Mouse (Mus musculus) limb, embryonic 13.5 days (tissue): ENCODE measurements around the gene Parp3. TPM values are rescaled to one million over a fixed set of nuclear protein-coding genes. Genes with fewer than 3 reads are reported as not detected.

Source experiments
- ATAC-seq: fragments of 200-750 bp; cut with Nextera tagmentation; 2 replicates; pipeline ENCODE4 v1.8.0; 2017; ENCODE audit warnings: low read depth, moderate number of reproducible peaks, moderate TSS enrichment; ENCODE audit not compliant: low FRiP score
- H3K27ac ChIP-seq: fragments of 300-500 bp; sonication (generic); 2 replicates; pipeline ENCODE4 v1.5.1; 2015; ENCODE audit warnings: inconsistent platforms, mild to moderate bottlenecking, moderate library complexity
- H3K27me3 ChIP-seq: fragments of 300-500 bp; sonication (generic); 2 replicates; pipeline ENCODE4 v1.6.1; 2015; ENCODE audit warnings: mild to moderate bottlenecking, inconsistent platforms
- H3K36me3 ChIP-seq: fragments of 300-500 bp; sonication (generic); 2 replicates; pipeline ENCODE4 v1.6.1; 2015; ENCODE audit warnings: inconsistent platforms, mild to moderate bottlenecking, moderate library complexity
- H3K4me1 ChIP-seq: fragments of 300-500 bp; sonication (generic); 2 replicates; pipeline ENCODE4 v1.6.1; 2015; ENCODE audit warnings: inconsistent platforms
- H3K4me2 ChIP-seq: fragments of 300-500 bp; sonication (generic); replicated peaks from 2 replicates; pipeline ENCODE4 v1.6.1; 2015; ENCODE audit warnings: inconsistent platforms, mild to moderate bottlenecking, moderate library complexity
- H3K4me3 ChIP-seq: fragments of 300-500 bp; sonication (generic); 2 replicates; pipeline ENCODE4 v1.5.1; 2015; ENCODE audit warnings: moderate library complexity, mild to moderate bottlenecking, inconsistent platforms
- H3K9ac ChIP-seq: fragments of 300-500 bp; sonication (generic); 2 replicates; pipeline ENCODE4 v1.6.1; 2015; ENCODE audit warnings: mild to moderate bottlenecking, inconsistent platforms
- H3K9me3 ChIP-seq: fragments of 300-500 bp; sonication (generic); 2 replicates; pipeline ENCODE4 v1.6.1; 2016; ENCODE audit warnings: inconsistent platforms
- whole genome bisulfite sequencing: fragments of 180-500 bp; shearing (Covaris S2); methylation state at CpG from one replicate; pipeline ENCODE4 v1.1.7; 2015; 5-methylcytosine and 5-hydroxymethylcytosine counted together
- polyA plus RNA-seq: library from polyadenylated mRNA; unstranded; fragments of >200 nt; fragmentation: Nextera tagmentation; extraction: Ambion mirVana; gene quantifications from 2 replicates; pipeline ENCODE4 v1.2.1, GENCODE M21; 2015

The Parp3 gene
- polyA plus RNA-seq, 1 experiment from 2014 or later, result 3.7 TPM

DNA sequence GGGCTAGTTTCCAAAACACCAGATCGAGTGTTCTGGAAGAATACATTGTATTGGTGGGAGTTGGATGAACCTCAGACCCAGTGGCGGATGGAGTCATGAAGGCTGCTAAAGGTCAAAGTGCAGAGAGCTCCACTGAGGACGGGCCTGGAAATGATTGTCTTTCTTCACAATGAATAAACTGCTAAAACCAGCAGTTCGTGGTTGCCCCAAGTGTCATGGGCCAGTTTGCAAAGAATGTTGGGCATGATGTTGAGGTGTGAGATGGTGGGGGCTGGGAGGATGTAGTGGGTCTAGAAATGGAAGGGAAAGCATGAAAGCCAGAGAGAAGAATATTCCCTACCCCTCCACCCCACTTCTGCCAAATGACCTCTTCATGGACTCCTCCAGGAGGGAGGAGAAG, 31.9 kb downstream of the Parp3 start:
- H3K27me3 ChIP-seq, result no peaks in the 10 kb centered on the region
- peaks cover 14% of the 10 kb centered on the region for H3K36me3 ChIP-seq
- 76% methylated on average over 4 of the region's 4 CpGs for WGBS
- ATAC-seq, result no peak
- no peak overlapping the region for H3K27ac ChIP-seq
- H3K4me3 ChIP-seq, result no peak overlapping the region
- H3K4me1 ChIP-seq, result peaks cover 38% of the 10 kb centered on the region
- H3K4me2 ChIP-seq, result no peak overlapping the region
- H3K9me3 ChIP-seq, result no peaks in the 10 kb centered on the region
- H3K9ac ChIP-seq, result peak overlapping the region; percentile 19; the same call in 1 of the 2 replicates

DNA sequence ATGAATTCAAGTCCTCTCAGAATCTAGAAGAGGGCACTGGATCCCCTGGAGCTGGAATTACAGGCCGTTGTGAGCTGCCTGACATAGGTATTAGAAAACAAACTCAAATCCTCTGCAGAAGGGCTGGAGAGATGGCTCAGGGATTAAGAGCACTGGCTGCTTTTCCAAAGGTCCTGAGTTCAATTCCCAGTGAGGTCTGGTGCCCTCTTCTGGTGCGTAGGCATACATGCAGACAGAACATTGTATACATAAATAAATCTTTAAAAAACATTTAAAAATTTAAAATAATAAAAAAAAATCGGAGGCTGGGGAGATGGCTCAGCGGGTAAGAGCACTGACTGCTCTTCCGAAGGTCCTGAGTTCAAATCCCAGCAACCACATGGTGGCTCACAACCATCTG, 34.1 kb downstream of the Parp3 start:
- Histone ChIP-seq H3K4me3 (no peak overlapping the region), H3K4me2 (no peak overlapping the region), H3K9ac (no peak overlapping the region), H3K27ac (no peak overlapping the region), H3K36me3 (peaks cover 14% of the 10 kb centered on the region), H3K9me3 (no peaks in the 10 kb centered on the region), H3K27me3 (no peaks in the 10 kb centered on the region), H3K4me1 (peaks cover 28% of the 10 kb centered on the region)
- WGBS, result 76% methylated on average over 5 of the region's 5 CpGs
- ATAC-seq, result no peak

DNA sequence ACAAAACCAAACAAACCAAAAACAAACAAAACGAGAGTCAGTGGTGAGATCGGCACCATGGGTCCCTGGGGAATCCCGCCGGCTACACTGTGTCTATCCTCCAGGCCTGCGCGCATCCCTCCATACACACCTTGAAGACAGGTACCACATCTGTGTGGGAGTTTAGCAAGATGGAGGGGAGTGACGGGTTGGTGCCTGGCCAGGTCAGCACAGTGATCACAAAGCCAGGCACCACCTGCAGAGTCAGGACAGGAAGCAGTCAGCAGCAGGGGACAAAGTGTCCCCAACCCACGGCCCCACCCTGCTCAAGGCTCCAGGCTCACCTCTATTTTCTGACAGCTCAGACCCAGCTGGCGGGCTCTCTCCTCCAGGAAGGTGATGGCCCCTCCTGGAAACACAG, 40.2 kb downstream of the Parp3 start:
- H3K9ac ChIP-seq, result peak overlapping the region; percentile 35
- WGBS, result 81% methylated on average over 9 of the region's 9 CpGs
- peak overlapping the region; percentile 84; the same call in 1 of the 2 replicates for H3K4me2 ChIP-seq

DNA sequence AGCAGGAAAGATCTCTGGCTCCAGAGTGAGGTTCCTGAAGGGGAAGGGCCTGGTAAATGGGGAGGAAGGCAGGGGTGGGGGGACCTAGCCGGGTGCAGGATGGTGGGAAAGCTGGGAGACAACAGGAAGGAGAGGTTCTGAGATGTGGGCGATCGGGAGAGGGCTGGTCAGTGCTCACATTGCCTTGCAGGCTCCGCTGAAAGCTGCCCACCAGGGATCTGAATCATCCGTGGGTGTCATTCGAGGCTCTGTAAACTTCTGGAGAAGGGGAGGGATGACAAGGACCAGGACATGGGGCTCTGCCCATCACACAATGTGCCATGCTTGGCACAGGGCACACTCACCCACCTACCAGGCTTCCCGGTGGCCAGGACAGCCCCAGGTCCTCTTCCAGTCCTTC, 43.4 kb downstream of the Parp3 start:
- Histone ChIP-seq H3K27ac (no peak overlapping the region), H3K9me3 (no peaks in the 10 kb centered on the region), H3K4me2 (no peak overlapping the region), H3K27me3 (no peaks in the 10 kb centered on the region), H3K36me3 (peaks cover 46% of the 10 kb centered on the region), H3K4me1 (peaks cover 30% of the 10 kb centered on the region), H3K4me3 (no peak overlapping the region), H3K9ac (no peak overlapping the region)
- no peak for ATAC-seq
- WGBS, result 76% methylated on average over 7 of the region's 7 CpGs

More for the DNA sequence above, 40.2 kb downstream of the Parp3 start:
- peaks cover 29% of the 10 kb centered on the region for H3K4me1 ChIP-seq
- H3K36me3 ChIP-seq, result peaks cover 42% of the 10 kb centered on the region
- no peaks in the 10 kb centered on the region for H3K9me3 ChIP-seq
- no peak for ATAC-seq
- H3K27me3 ChIP-seq, result no peaks in the 10 kb centered on the region
- no peak overlapping the region for H3K4me3 ChIP-seq
- H3K27ac ChIP-seq, result no peak overlapping the region

DNA sequence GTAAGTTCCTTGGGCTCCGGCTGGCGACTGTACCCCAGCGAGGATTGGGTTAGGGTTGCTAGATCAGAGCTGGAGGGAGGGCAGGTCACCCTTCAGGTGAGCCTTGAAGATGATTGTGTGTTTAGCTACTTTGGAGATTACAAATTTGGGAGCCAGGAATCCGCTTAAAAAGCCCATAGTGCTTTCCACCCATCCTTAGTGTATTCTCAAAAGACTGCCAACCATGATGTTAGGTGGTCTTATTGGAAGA, 46.8 kb downstream of the Parp3 start:
- H3K4me1 ChIP-seq, result peaks cover 12% of the 10 kb centered on the region
- H3K36me3 ChIP-seq, result peaks cover 42% of the 10 kb centered on the region
- WGBS, result 2% methylated on average over 4 of the region's 4 CpGs
- no peaks in the 10 kb centered on the region for H3K27me3 ChIP-seq
- H3K4me2 ChIP-seq, result peak overlapping the region; percentile 72
- no peak for ATAC-seq
- no peaks in the 10 kb centered on the region for H3K9me3 ChIP-seq
- peak overlapping the region; percentile 80 for H3K4me3 ChIP-seq
- H3K9ac ChIP-seq, result peak overlapping the region; percentile 99
- peak overlapping the region; percentile 97 for H3K27ac ChIP-seq

DNA sequence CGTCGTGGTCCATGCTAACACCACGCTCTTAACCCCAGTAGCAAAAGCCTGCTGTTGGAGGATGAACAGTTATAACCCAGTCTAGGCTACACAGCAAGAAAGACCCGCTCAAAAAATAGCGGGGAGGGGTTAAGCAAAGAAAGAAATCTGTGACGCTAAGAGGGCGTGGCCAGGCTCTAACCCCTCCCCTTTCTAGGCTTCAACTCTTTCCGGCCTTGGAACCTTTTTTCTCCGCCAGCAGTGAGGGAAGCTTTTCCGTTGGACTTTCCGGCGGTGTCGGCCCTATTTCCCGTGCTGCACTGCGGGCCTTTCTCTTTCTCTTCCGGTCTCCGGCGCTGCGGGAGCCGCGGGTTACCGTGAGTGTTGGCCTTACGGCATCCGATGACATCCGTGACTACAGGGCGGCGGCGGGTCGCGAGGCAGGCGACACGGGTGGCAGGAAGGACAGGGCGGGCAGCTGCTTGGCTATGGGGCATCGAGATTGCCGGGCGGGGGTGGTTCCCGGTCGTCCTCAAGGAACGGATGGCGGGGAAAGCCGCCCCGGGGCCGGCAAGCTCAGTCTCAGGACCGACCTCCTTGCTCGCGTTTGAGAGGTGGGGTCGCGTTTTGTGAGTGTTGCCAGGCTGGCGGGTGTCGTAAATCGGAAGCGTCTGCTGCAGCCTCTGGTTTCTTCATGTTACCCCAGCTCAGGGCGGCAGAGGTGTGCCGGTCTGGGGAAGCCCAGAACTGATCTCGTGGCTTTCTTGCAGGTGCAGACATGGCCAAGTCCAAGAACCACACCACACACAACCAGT, 47.3 kb downstream of the Parp3 start, which contains the start of gene Rpl29:
Gene Rpl29 (plus strand): TSS at position 234 of the 794 bp plus-strand sequence.
- peak within 1 kb of the TSS; percentile 72 for H3K4me2 ChIP-seq
- peaks cover 38% of the 10 kb centered on the region for H3K36me3 ChIP-seq
- no peaks in the 10 kb centered on the region for H3K27me3 ChIP-seq
- peaks cover 12% of the 10 kb centered on the region for H3K4me1 ChIP-seq
- H3K9ac ChIP-seq, result peak within 1 kb of the TSS; percentile 99
- WGBS, result under 1% methylated on average over 55 of the region's 55 CpGs
- peak within 1 kb of the TSS; percentile 80 for H3K4me3 ChIP-seq
- H3K27ac ChIP-seq, result peak within 1 kb of the TSS; percentile 97
- ATAC-seq, result peak; percentile 94
- no peaks in the 10 kb centered on the region for H3K9me3 ChIP-seq

DNA sequence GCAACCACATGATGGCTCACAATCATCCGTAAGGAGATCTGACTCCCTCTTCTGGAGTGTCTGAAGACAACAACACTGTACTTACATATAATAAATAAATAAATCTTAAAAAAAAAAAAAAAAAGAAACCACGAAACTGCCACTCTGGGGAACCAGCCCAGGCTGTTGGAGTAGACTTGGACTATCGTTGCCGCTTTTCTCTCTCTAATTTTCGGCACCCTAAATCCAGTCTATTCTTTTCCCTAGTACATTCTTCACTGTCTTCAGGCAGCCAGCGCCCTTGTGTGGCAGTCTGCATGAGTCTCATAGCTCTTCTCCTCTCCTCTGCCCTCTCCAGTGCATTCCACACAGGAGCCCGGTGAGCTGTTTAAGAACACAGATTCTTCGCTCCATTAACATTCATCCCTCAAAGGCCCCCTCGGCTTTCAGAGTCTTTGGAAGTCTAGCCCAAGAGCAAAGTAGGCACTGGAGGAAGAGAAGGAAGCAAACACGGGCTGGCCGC, 48.0 kb downstream of the Parp3 start:
- peaks cover 12% of the 10 kb centered on the region for H3K4me1 ChIP-seq
- no peaks in the 10 kb centered on the region for H3K27me3 ChIP-seq
- 20% methylated on average over 11 of the region's 11 CpGs for WGBS
- peak overlapping the region; percentile 68 for H3K9ac ChIP-seq
- ATAC-seq, result peak; percentile 76
- H3K4me2 ChIP-seq, result peak overlapping the region; percentile 72
- H3K36me3 ChIP-seq, result peaks cover 31% of the 10 kb centered on the region
- H3K4me3 ChIP-seq, result peak overlapping the region; percentile 80
- peak overlapping the region; percentile 97 for H3K27ac ChIP-seq
- H3K9me3 ChIP-seq, result no peaks in the 10 kb centered on the region

DNA sequence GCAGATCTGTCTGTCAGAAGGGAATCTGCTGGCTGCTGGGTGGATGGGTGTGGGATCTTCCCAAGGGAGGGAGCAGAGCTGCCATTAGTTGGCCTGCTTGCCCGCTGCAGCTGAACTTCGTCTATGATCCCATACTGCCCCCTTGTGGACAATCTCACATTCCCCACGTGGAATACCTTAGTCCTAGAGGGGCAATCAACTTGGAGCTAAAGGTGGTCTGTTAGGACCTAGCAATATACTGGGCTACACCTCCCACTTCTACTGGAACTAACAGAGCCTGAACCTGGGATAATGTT, 54.9 kb downstream of the Parp3 start:
- Histone ChIP-seq H3K4me2 (peak overlapping the region; percentile 53), H3K27ac (0 out of 2 replicates have a peak overlapping the region, but pooled peaks have one; percentile 70), H3K27me3 (no peaks in the 10 kb centered on the region), H3K9me3 (no peaks in the 10 kb centered on the region), H3K4me1 (peaks cover 51% of the 10 kb centered on the region), H3K9ac (no peak overlapping the region), H3K4me3 (no peak overlapping the region), H3K36me3 (no peaks in the 10 kb centered on the region)
- 1% methylated on average over 3 of the region's 3 CpGs for WGBS
- peak; percentile 68 for ATAC-seq

DNA sequence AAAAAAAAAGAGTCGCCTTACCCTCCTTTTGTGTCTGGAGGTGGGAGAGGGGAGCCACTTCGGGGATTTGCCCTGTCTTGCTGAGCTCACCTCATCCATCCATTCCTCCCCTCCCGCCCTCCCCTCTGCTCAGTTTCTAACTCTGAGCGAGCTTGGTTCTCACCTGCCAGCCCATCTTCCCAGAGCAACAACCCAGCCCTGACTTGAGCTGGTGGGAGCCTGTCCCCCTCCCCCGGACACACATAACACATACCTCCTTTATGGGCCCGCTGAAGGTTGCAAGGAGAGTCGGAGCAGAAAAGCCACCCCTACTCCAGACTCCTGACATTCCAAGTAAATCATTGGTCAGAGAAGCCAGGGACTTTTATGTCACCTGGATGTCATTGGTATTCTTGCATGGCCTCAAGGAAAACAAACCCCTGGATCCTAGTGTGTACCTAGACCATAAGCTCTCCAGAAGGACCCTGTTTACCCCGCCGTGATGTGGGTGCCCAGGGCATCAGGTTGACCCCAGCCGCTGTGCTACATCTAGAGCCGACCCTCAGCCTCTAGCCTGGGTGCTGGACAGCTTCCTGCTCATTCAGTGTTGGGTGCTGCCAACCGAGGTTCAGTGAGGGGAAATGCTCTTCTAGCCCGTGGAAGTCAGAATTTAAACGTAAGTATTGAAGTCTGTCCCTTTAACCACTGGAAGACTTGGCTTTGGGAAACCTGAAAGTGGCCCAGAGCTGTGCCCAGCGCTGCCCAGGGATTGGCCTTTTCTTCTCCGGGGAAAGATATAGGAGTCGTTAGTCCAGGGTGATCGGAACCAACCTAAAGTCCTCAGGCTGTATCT, 55.5 kb downstream of the Parp3 start:
- Histone ChIP-seq H3K4me1 (peaks cover 53% of the 10 kb centered on the region), H3K36me3 (no peaks in the 10 kb centered on the region), H3K4me3 (no peak overlapping the region), H3K27me3 (no peaks in the 10 kb centered on the region), H3K9me3 (no peaks in the 10 kb centered on the region), H3K27ac (peak overlapping the region; percentile 70), H3K4me2 (peak overlapping the region; percentile 53), H3K9ac (peak overlapping the region; percentile 40; the same call in 1 of the 2 replicates)
- WGBS, result 11% methylated on average over 18 of the region's 18 CpGs
- ATAC-seq, result 0 out of 2 replicates have a peak, but pooled peaks have one; percentile 9

DNA sequence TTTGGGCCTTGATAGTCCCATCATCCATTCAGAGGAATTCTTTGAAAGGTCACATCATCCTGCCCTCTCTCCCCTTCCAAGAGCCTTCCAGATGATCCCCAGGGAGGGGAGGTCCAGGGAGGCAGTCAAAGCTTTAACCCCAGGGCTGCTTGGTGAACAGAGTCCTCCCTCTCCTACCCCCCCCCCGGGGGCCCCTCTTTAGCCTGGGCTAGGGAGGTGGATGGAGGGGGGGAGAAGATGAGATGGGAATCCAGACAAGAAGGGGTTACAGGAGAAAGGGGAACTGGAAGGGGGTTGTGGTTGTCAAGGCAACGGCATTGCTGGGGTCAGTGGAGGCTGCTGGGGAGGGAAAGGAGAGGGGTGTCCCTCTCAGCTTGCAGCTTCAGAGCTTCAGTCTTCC, 56.1 kb downstream of the Parp3 start:
- ATAC-seq, result peak; percentile 25; the same call in 1 of the 2 replicates
- Histone ChIP-seq H3K4me2 (peak overlapping the region; percentile 53), H3K4me3 (no peak overlapping the region), H3K9me3 (no peaks in the 10 kb centered on the region), H3K36me3 (no peaks in the 10 kb centered on the region), H3K9ac (peak overlapping the region; percentile 40; the same call in 1 of the 2 replicates), H3K27ac (peak overlapping the region; percentile 81; the same call in 1 of the 2 replicates), H3K4me1 (peaks cover 53% of the 10 kb centered on the region), H3K27me3 (no peaks in the 10 kb centered on the region)
- 5% methylated on average over 2 of the region's 2 CpGs for WGBS
